In genomic region chr1:24010821-24011220, GRCm38 (mm10) we compare ENCODE assay signal across 23 mouse cellular contexts. TPM values are rescaled to one million over a fixed set of nuclear protein-coding genes. Genes with fewer than 3 reads are reported as not detected.
DNase-seq lines count a peak whose midpoint lies in the region; ATAC-seq and TF ChIP-seq lines count a peak whose summit lies in the region.
"Had no signal": no experiment of that assay in that cellular context is flagged by ENCODE, and none has a peak within 500 bp of the region (broad histone marks: within the 10 kb centered on the region; RNA-seq: fewer than 3 reads in every experiment).

No protein-coding gene starts in this region.

- no peaks in the 10 kb centered on the region for H3K4me1 ChIP-seq in heart, embryonic 11.5 days (ENCODE audit: control insufficient read depth, insufficient read depth, low read length)
- H3K4me1 ChIP-seq in limb, embryonic 10.5 days: no peaks in the 10 kb centered on the region
- no peaks in the 10 kb centered on the region for H3K4me1 ChIP-seq in intestine, postnatal 0 days (replicated peaks; ENCODE audit: control insufficient read depth, insufficient read depth, low read length)
- H3K4me1 ChIP-seq: embryonic facial prominence, embryonic 12.5 days; embryonic facial prominence, embryonic 15.5 days; heart, embryonic 10.5 days; hindbrain, embryonic 12.5 days; hindbrain, embryonic 15.5 days; intestine, embryonic 15.5 days had no signal

- ATAC-seq in heart, embryonic 11.5 days (replicated peaks; ENCODE audit: insufficient number of reproducible peaks, low FRiP score, low TSS enrichment): no peak
- no peak for ATAC-seq in intestine, postnatal 0 days
- ATAC-seq: activated CD4-positive, CD25-positive, alpha-beta regulatory T cell, adult 4 months; CD4-positive, CD25-positive, alpha-beta regulatory T cell, adult 4 months; forebrain, embryonic 14.5 days; forebrain, postnatal 0 days; intestine, embryonic 15.5 days had no signal

- DNase-seq in heart, adult 11 months: peak; percentile 84
- DNase-seq in kidney, adult 9 months: peak; percentile 14
- DNase-seq in kidney, postnatal 4 days: no peak
- peak; percentile 14 for DNase-seq in limb, embryonic 10.5 days (ENCODE audit: low spot score)
- DNase-seq: adrenal gland, postnatal 36 days; cerebellum, adult 11 months; cerebellum, adult 2 months; cerebellum, adult 9-11 months; cerebellum, postnatal 25 days; forebrain, postnatal 0 days; gastrocnemius, postnatal 25 days; heart, adult 2 months had no signal

- H3K9me3 ChIP-seq in heart, embryonic 11.5 days (replicated peaks; ENCODE audit: control insufficient read depth, low read length): no peaks in the 10 kb centered on the region
- no peaks in the 10 kb centered on the region for H3K9me3 ChIP-seq in limb, embryonic 10.5 days (replicated peaks)
- H3K9me3 ChIP-seq in intestine, postnatal 0 days (ENCODE audit: control insufficient read depth): no peaks in the 10 kb centered on the region
- H3K9me3 ChIP-seq: embryonic facial prominence, embryonic 12.5 days; embryonic facial prominence, embryonic 15.5 days; heart, embryonic 10.5 days; hindbrain, embryonic 12.5 days; hindbrain, embryonic 15.5 days; intestine, embryonic 15.5 days had no signal

- H3K27ac ChIP-seq in heart, embryonic 11.5 days (ENCODE audit: low read depth, low read length): no peak overlapping the region
- H3K27ac ChIP-seq in limb, embryonic 10.5 days: no peak overlapping the region
- no peak overlapping the region for H3K27ac ChIP-seq in intestine, postnatal 0 days (ENCODE audit: low read depth, low read length)
- H3K27ac ChIP-seq: embryonic facial prominence, embryonic 12.5 days; embryonic facial prominence, embryonic 15.5 days; heart, adult 2 months; heart, embryonic 10.5 days; hindbrain, embryonic 12.5 days; hindbrain, embryonic 15.5 days; intestine, embryonic 15.5 days had no signal

- no peak overlapping the region for H3K9ac ChIP-seq in heart, embryonic 11.5 days (ENCODE audit: low read depth, low read length)
- no peak overlapping the region for H3K9ac ChIP-seq in intestine, postnatal 0 days (ENCODE audit: low read depth, low read length)
- H3K9ac ChIP-seq: embryonic facial prominence, embryonic 12.5 days; embryonic facial prominence, embryonic 15.5 days; forebrain, postnatal 0 days; hindbrain, embryonic 12.5 days; hindbrain, embryonic 15.5 days; intestine, embryonic 15.5 days had no signal

- WGBS in heart, embryonic 11.5 days (ENCODE audit: insufficient replicate concordance): 82% methylated on average over 6 of the region's 6 CpGs
- 95% methylated on average over 6 of the region's 6 CpGs for WGBS in limb, embryonic 10.5 days
- 85% methylated on average over 6 of the region's 6 CpGs for WGBS in intestine, postnatal 0 days

- peaks cover 4% of the 10 kb centered on the region; the same call in 1 of the 2 replicates for H3K36me3 ChIP-seq in heart, embryonic 11.5 days (ENCODE audit: control insufficient read depth, insufficient read depth, low read length)
- H3K36me3 ChIP-seq in limb, embryonic 10.5 days: peaks cover 14% of the 10 kb centered on the region; the same call in 1 of the 2 replicates
- H3K36me3 ChIP-seq in intestine, postnatal 0 days (ENCODE audit: control insufficient read depth, insufficient read depth): peaks cover 19% of the 10 kb centered on the region

- H3K4me3 ChIP-seq in heart, embryonic 11.5 days (ENCODE audit: low read depth, low read length): no peak overlapping the region
- H3K4me3 ChIP-seq in limb, embryonic 10.5 days: no peak overlapping the region
- H3K4me3 ChIP-seq in intestine, postnatal 0 days (ENCODE audit: low read depth, low read length): no peak overlapping the region
- H3K4me3 ChIP-seq: embryonic facial prominence, embryonic 12.5 days; embryonic facial prominence, embryonic 15.5 days; heart, adult 2 months; heart, embryonic 10.5 days; hindbrain, embryonic 12.5 days; hindbrain, embryonic 15.5 days; intestine, embryonic 15.5 days had no signal

- no peak for TF ChIP-seq CTCF in intestine, postnatal 0 days (IDR thresholded peaks at IDR 0.05; ENCODE audit: low read depth)

- no peaks in the 10 kb centered on the region for H3K27me3 ChIP-seq in heart, embryonic 11.5 days (ENCODE audit: control insufficient read depth, insufficient read depth, low read length)
- H3K27me3 ChIP-seq in limb, embryonic 10.5 days (ENCODE audit: low read depth, poor library complexity, severe bottlenecking): no peaks in the 10 kb centered on the region
- no peaks in the 10 kb centered on the region for H3K27me3 ChIP-seq in intestine, postnatal 0 days (replicated peaks; ENCODE audit: control insufficient read depth, insufficient read depth, low read length)
- H3K27me3 ChIP-seq: embryonic facial prominence, embryonic 12.5 days; embryonic facial prominence, embryonic 15.5 days; hindbrain, embryonic 12.5 days; hindbrain, embryonic 15.5 days; intestine, embryonic 15.5 days had no signal

- H3K4me2 ChIP-seq in heart, embryonic 11.5 days: no peak overlapping the region
- no peak overlapping the region for H3K4me2 ChIP-seq in intestine, postnatal 0 days (replicated peaks; ENCODE audit: low read depth)
- H3K4me2 ChIP-seq: embryonic facial prominence, embryonic 12.5 days; embryonic facial prominence, embryonic 15.5 days; hindbrain, embryonic 12.5 days; hindbrain, embryonic 15.5 days; intestine, embryonic 15.5 days had no signal

RNA-seq across cellular contexts. Expression of gene Sdhaf4, which starts 5.4 kb away (rescaled TPM):
- polyA plus RNA-seq in heart, embryonic 11.5 days (2014; fragmentation: Nextera tagmentation; extraction: Ambion mirVana): 73.7 and 83.5 TPM in 2 replicates
- 77.1 and 79.7 TPM in 2 replicates for polyA plus RNA-seq in limb, embryonic 10.5 days (2016; fragmentation: Nextera tagmentation; extraction: Ambion mirVana)
- polyA plus RNA-seq in intestine, postnatal 0 days (2015; fragmentation: Nextera tagmentation; extraction: Ambion mirVana): 72.6 and 76.2 TPM in 2 replicates

Comparison
In these comparisons a context has a peak if more than half of its experiments do, and no peak if none do; other contexts are left out.
1. DNase-seq: peak in heart, adult 11 months (single experiment), kidney, adult 9 months (single experiment) and limb, embryonic 10.5 days (single experiment); none in kidney, postnatal 4 days (0 of 2).